Mouse (Mus musculus) forebrain, embryonic 16.5 days (tissue): ENCODE results near the gene Tmem52b. TPM values are rescaled to one million over a fixed set of nuclear protein-coding genes. Genes with fewer than 3 reads are reported as not detected.
"Not testable (repeated sequence)": the region's sequence is repeated elsewhere in the genome, so short reads cannot be mapped to it uniquely, and the experiment has no call there.

Source experiments
- ATAC-seq: fragments of 200-750 bp; cut with Nextera tagmentation; 2 replicates; pipeline ENCODE4 v1.8.0; 2017; ENCODE audit warnings: mild to moderate bottlenecking, moderate library complexity
- H3K27ac ChIP-seq: fragments of 300-500 bp; sonication (generic); 2 replicates; pipeline ENCODE4 v1.5.1; 2014; ENCODE audit warnings: low read length, control low read depth
- H3K27me3 ChIP-seq: fragments of 300-500 bp; sonication (generic); replicated peaks from 2 replicates; pipeline ENCODE4 v1.6.1; 2014; ENCODE audit warnings: low read length; ENCODE audit not compliant: control insufficient read depth, insufficient read depth
- H3K36me3 ChIP-seq: fragments of 300-500 bp; sonication (generic); 2 replicates; pipeline ENCODE4 v1.6.1; 2014; ENCODE audit not compliant: control insufficient read depth, insufficient read depth
- H3K4me1 ChIP-seq: fragments of 300-500 bp; sonication (generic); replicated peaks from 2 replicates; pipeline ENCODE4 v1.6.1; 2014; ENCODE audit warnings: low read length; ENCODE audit not compliant: control insufficient read depth, insufficient read depth
- H3K4me2 ChIP-seq: fragments of 300-500 bp; sonication (generic); 2 replicates; pipeline ENCODE4 v1.6.1; 2014; ENCODE audit warnings: mild to moderate bottlenecking, low read length, control low read depth
- H3K4me3 ChIP-seq: fragments of 300-500 bp; sonication (generic); replicated peaks from 2 replicates; pipeline ENCODE4 v1.5.1; 2014; ENCODE audit warnings: mild to moderate bottlenecking, low read length, control low read depth
- H3K9ac ChIP-seq: fragments of 300-500 bp; sonication (generic); replicated peaks from 2 replicates; pipeline ENCODE4 v1.6.1; 2014; ENCODE audit warnings: low read depth, low read length, control low read depth
- H3K9me3 ChIP-seq: fragments of 300-500 bp; sonication (generic); 2 replicates; pipeline ENCODE4 v1.6.1; 2016; ENCODE audit warnings: low read length; ENCODE audit not compliant: control insufficient read depth
- WGBS: fragments of 180-500 bp; shearing (Covaris S2); extraction: QIAGEN DNeasy Blood & Tissue Kit; methylation state at CpG from one replicate; pipeline ENCODE4 v1.1.7; 2014; 5-methylcytosine and 5-hydroxymethylcytosine counted together
- polyA plus RNA-seq: library from polyadenylated mRNA; unstranded; fragments of >200 nt; fragmentation: Nextera tagmentation; extraction: Ambion mirVana; gene quantifications from 2 replicates; pipeline ENCODE4 v1.2.1, GENCODE M21; 2015

Tmem52b gene
- 0.09 TPM in 1 of 2 replicates, not detected in the other for polyA plus RNA-seq

- WGBS = 85% methylated on average over 3 of the region's 3 CpGs
- H3K27ac ChIP-seq = no peak within 1 kb of the TSS
- ATAC-seq = no peak
- no peaks in the 10 kb centered on the region for H3K36me3 ChIP-seq
- no peak within 1 kb of the TSS for H3K9ac ChIP-seq
- no peaks in the 10 kb centered on the region for H3K4me1 ChIP-seq
- H3K4me2 ChIP-seq = no peak within 1 kb of the TSS
- no peak within 1 kb of the TSS for H3K4me3 ChIP-seq
- H3K27me3 ChIP-seq = no peaks in the 10 kb centered on the region
- no peaks in the 10 kb centered on the region for H3K9me3 ChIP-seq
These were observed at the start of gene Tmem52b for GRCm38 (mm10) chr6:129512367-129512766. TSS of gene Tmem52b (plus strand) at chr6:129512555.

- H3K4me2 ChIP-seq = no peak overlapping the region
- ATAC-seq = no peak
- H3K27me3 ChIP-seq = no peaks in the 10 kb centered on the region
- H3K27ac ChIP-seq = no peak overlapping the region
- no peaks in the 10 kb centered on the region for H3K9me3 ChIP-seq
- H3K36me3 ChIP-seq = no peaks in the 10 kb centered on the region
- H3K4me1 ChIP-seq = no peaks in the 10 kb centered on the region
- H3K9ac ChIP-seq = no peak overlapping the region
- WGBS = 90% methylated on average over 6 of the region's 6 CpGs
- no peak overlapping the region for H3K4me3 ChIP-seq
These were observed 41.0 kb upstream of the Tmem52b start for GRCm38 (mm10) chr6:129471386-129471785.

GRCm38 (mm10) chr6:129472627-129473026 is 39.7 kb upstream of the Tmem52b start:
- H3K9me3 ChIP-seq = no peaks in the 10 kb centered on the region
- WGBS = 90% methylated on average over 5 of the region's 5 CpGs
- no peaks in the 10 kb centered on the region for H3K36me3 ChIP-seq
- no peaks in the 10 kb centered on the region for H3K4me1 ChIP-seq
- ATAC-seq = no peak
- no peak overlapping the region for H3K4me2 ChIP-seq
- H3K27me3 ChIP-seq = no peaks in the 10 kb centered on the region
- no peak overlapping the region for H3K9ac ChIP-seq
- H3K4me3 ChIP-seq = no peak overlapping the region
- no peak overlapping the region for H3K27ac ChIP-seq

DNA sequence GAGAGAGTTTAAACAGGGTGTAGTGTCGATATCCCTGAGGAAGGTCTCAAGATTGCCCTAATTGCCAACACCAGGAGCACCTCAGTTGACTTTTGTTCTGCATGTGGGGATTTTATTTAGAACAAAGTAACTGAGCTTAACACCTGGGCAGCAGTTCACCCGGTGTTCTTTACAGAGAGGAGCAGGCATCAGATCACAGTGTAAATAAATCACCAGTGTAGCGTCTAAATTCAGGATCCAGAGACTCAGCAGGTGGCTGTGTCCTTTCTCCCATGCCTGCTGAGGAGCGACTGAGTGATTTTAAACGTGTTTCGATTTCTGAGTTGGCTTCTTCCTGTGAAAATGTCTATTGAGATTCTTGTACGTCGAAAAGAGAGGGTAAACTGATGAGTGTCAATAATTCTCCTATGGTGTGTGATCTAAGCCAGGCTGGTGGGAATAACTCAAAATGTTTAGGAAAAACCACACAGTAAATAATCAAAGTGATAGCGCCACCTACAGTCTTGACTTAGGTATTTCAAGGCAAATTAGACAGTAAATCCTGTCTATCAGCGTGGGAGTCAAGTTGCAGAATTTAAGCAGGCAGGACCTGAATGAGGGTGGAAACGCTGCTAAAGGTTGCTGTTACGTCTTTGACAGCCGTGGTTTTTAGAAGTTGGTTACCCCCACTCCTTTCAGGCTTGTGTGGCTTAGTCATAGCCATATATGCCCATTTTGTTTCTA is 35.8 kb upstream of the Tmem52b start:
- no peak overlapping the region for H3K4me2 ChIP-seq
- no peak for ATAC-seq
- no peaks in the 10 kb centered on the region for H3K36me3 ChIP-seq
- H3K9me3 ChIP-seq = no peaks in the 10 kb centered on the region
- no peak overlapping the region for H3K9ac ChIP-seq
- H3K27me3 ChIP-seq = no peaks in the 10 kb centered on the region
- H3K27ac ChIP-seq = no peak overlapping the region
- 29% methylated on average over 13 of the region's 13 CpGs for WGBS
- peaks cover 8% of the 10 kb centered on the region for H3K4me1 ChIP-seq
- no peak overlapping the region for H3K4me3 ChIP-seq

- Histone ChIP-seq H3K4me1 (peaks cover 8% of the 10 kb centered on the region), H3K9me3 (no peaks in the 10 kb centered on the region), H3K4me3 (0 out of 2 replicates have a peak overlapping the region, but pooled peaks have one; percentile 8), H3K27ac (peak overlapping the region; percentile 77), H3K36me3 (no peaks in the 10 kb centered on the region), H3K4me2 (peak overlapping the region; percentile 13), H3K27me3 (no peaks in the 10 kb centered on the region), H3K9ac (no peak overlapping the region; the same call in 1 of the 2 replicates)
- WGBS = 28% methylated on average over 8 of the region's 8 CpGs
- peak; percentile 97 for ATAC-seq
These were observed 32.0 kb upstream of the Tmem52b start for GRCm38 (mm10) chr6:129480089-129480958.

- 87% methylated on average over 4 of the region's 4 CpGs for WGBS
- Histone ChIP-seq H3K4me2 (no peak overlapping the region), H3K9ac (no peak overlapping the region), H3K27me3 (no peaks in the 10 kb centered on the region), H3K36me3 (no peaks in the 10 kb centered on the region), H3K27ac (no peak overlapping the region), H3K4me1 (no peaks in the 10 kb centered on the region), H3K9me3 (no peaks in the 10 kb centered on the region), H3K4me3 (no peak overlapping the region)
- no peak for ATAC-seq
These were observed 17.4 kb upstream of the Tmem52b start for GRCm38 (mm10) chr6:129494924-129495323.

GRCm38 (mm10) chr6:129497345-129498218 is 14.8 kb upstream of the Tmem52b start:
- WGBS = 92% methylated on average over 3 of the region's 3 CpGs
- Histone ChIP-seq H3K9ac (no peak overlapping the region), H3K4me2 (no peak overlapping the region), H3K4me3 (no peak overlapping the region), H3K4me1 (no peaks in the 10 kb centered on the region), H3K27me3 (no peaks in the 10 kb centered on the region), H3K9me3 (no peaks in the 10 kb centered on the region), H3K36me3 (no peaks in the 10 kb centered on the region), H3K27ac (no peak overlapping the region)
- no peak for ATAC-seq

- 74% methylated on average over 1 of the region's 1 CpGs for WGBS
- ATAC-seq, H3K9me3 ChIP-seq, H3K36me3 ChIP-seq, H3K9ac ChIP-seq, H3K27me3 ChIP-seq, H3K4me1 ChIP-seq, H3K4me3 ChIP-seq, H3K4me2 ChIP-seq, H3K27ac ChIP-seq: not testable (repeated sequence)
These were observed 12.8 kb upstream of the Tmem52b start for GRCm38 (mm10) chr6:129499516-129499915.

GRCm38 (mm10) chr6:129503471-129503870 is 8.9 kb upstream of the Tmem52b start:
- ATAC-seq = no peak
- Histone ChIP-seq H3K27ac (no peak overlapping the region), H3K4me2 (no peak overlapping the region), H3K36me3 (no peaks in the 10 kb centered on the region), H3K4me1 (no peaks in the 10 kb centered on the region), H3K9me3 (0 out of 2 replicates have a peak, but pooled peaks cover 4% of the 10 kb centered on the region), H3K9ac (no peak overlapping the region), H3K27me3 (no peaks in the 10 kb centered on the region), H3K4me3 (no peak overlapping the region)
- WGBS = 83% methylated on average over 2 of the region's 2 CpGs
